Mouse (Mus musculus): ENCODE measurements around the gene Etnk1.

DNA sequence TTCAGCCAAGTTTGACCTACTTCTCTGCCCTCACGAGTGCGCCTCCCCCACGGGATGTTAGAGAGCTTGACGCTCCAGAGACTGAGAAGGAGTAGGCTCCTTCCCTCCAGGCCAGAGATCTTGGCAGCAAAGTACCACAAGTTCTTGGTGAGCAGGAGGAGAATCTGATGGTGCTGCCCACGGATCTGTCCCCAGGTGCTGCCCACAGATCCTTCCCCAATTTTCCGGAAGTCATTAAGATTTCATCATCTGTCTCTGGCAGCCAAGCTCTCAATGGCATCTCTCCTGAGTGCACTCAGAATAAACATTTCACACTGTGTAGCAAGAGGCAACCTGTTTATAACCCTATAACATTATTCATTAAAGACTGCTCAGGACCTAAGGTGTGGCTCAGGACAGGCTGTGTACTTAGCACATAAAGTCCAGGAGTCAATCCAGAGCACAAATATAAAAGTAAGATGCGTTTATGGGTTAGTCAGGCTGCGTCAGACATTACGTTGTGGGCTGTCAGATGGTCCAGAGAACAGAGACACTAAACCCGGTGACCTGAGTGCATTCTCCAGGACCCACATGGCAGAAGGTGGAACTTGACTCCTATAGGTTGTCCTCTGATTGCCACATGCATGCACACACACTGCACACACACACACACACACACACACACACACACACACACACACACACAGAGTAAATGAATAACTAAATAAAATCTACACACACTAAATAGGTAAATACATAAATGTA, 13.1 kb upstream of the Etnk1 start:
- TF ChIP-seq CTCF (IDR thresholded peaks at IDR 0.05; ENCODE audit: low read depth, low read length) (no peak), TAL1 (conservative IDR thresholded peaks at IDR 0.05; ENCODE audit: low read depth, low read length) (no peak)
